Mouse (Mus musculus) midbrain, embryonic 16.5 days (tissue): Measurements from ENCODE around the gene Terb1. TPM values are rescaled to one million over a fixed set of nuclear protein-coding genes. Genes with fewer than 3 reads are reported as not detected.

Source experiments
- ATAC-seq: fragments of 200-750 bp; cut with Nextera tagmentation; 2 replicates; pipeline ENCODE4 v1.8.0; 2017; ENCODE audit warnings: moderate TSS enrichment
- H3K27ac ChIP-seq: fragments of 300-500 bp; sonication (generic); 2 replicates; pipeline ENCODE4 v1.5.1; 2014; ENCODE audit warnings: mild to moderate bottlenecking, low read length, mixed read lengths
- H3K27me3 ChIP-seq: fragments of 300-500 bp; sonication (generic); 2 replicates; pipeline ENCODE4 v1.6.1; 2014; ENCODE audit warnings: low read depth, low read length, mixed read lengths; ENCODE audit not compliant: control insufficient read depth, insufficient read depth
- H3K36me3 ChIP-seq: fragments of 300-500 bp; sonication (generic); 2 replicates; pipeline ENCODE4 v1.6.1; 2014; ENCODE audit warnings: mild to moderate bottlenecking, low read length, moderate library complexity, mixed read lengths; ENCODE audit not compliant: control insufficient read depth, insufficient read depth
- H3K4me1 ChIP-seq: fragments of 300-500 bp; sonication (generic); 2 replicates; pipeline ENCODE4 v1.6.1; 2014; ENCODE audit warnings: mild to moderate bottlenecking, low read length, mixed read lengths; ENCODE audit not compliant: control insufficient read depth, insufficient read depth
- H3K4me2 ChIP-seq: fragments of 300-500 bp; sonication (generic); 2 replicates; pipeline ENCODE4 v1.6.1; 2014; ENCODE audit warnings: mild to moderate bottlenecking, low read length, mixed read lengths
- H3K4me3 ChIP-seq: fragments of 300-500 bp; sonication (generic); 2 replicates; pipeline ENCODE4 v1.5.1; 2014; ENCODE audit warnings: low read depth, mild to moderate bottlenecking, low read length, moderate library complexity, mixed read lengths
- H3K9ac ChIP-seq: fragments of 300-500 bp; sonication (generic); 2 replicates; pipeline ENCODE4 v1.6.1; 2014; ENCODE audit warnings: low read depth, low read length, mixed read lengths
- H3K9me3 ChIP-seq: fragments of 300-500 bp; sonication (generic); replicated peaks from 2 replicates; pipeline ENCODE4 v1.6.1; 2014; ENCODE audit warnings: mild to moderate bottlenecking, low read length, mixed read lengths; ENCODE audit not compliant: control insufficient read depth, poor library complexity, severe bottlenecking
- WGBS: fragments of 180-500 bp; shearing (Covaris S2); extraction: QIAGEN DNeasy Blood & Tissue Kit; methylation state at CpG from one replicate; pipeline ENCODE4 v1.1.7; 2014; 5-methylcytosine and 5-hydroxymethylcytosine counted together
- polyA plus RNA-seq: library from polyadenylated mRNA; unstranded; fragments of >200 nt; fragmentation: Nextera tagmentation; extraction: Ambion mirVana; gene quantifications from 2 replicates; pipeline ENCODE4 v1.2.1, GENCODE M21; 2015

The Terb1 gene
- polyA plus RNA-seq, 1 experiment from 2014 or later = 0.70 TPM

DNA sequence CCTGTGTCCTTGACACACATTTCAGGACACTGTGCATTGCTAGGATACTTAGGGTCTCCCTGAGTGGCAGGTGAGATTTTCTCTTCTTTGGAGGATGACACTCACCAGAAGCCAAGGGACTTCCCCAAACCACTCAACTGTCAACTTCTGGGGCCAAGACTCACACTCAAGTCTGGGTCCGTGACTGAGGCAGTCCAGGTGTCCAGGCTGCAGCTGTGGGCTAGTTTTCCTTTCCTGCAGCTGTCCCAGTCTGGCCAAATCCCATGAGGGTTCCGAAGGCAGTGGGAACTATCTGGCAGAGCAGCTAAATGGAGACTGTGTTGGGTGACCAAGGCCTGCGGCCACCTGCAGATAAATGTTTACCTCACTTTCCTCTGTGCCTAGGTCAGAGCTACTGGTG, 97.7 kb downstream of the Terb1 start:
- 89% methylated on average over 3 of the region's 3 CpGs for WGBS
- Histone ChIP-seq H3K9ac (no peak overlapping the region), H3K27ac (no peak overlapping the region), H3K4me1 (no peaks in the 10 kb centered on the region), H3K9me3 (no peaks in the 10 kb centered on the region), H3K4me3 (no peak overlapping the region), H3K4me2 (no peak overlapping the region), H3K27me3 (no peaks in the 10 kb centered on the region), H3K36me3 (0 out of 2 replicates have a peak, but pooled peaks cover under 1% of the 10 kb centered on the region)
- no peak for ATAC-seq

DNA sequence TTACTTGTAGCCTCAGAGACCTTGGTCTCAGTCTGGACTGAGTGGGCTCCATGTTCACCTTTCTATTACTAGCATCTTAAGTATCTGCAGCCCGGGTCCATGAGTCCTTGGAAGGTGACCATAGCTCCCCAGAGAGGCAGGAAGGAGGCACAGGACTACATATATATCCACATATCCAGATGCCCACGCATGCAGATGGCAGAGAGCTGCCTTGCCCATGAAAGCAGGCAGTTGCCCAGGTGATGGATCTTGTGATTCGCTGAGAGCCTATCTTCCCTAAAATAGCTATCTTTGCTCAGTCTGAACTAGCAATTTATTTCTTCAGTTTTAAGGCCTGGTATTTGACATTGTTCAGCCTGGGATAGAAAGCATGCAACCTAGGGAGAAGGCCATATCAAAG, 98.2 kb downstream of the Terb1 start:
- no peak overlapping the region for H3K27ac ChIP-seq
- H3K36me3 ChIP-seq = no peaks in the 10 kb centered on the region
- H3K27me3 ChIP-seq = no peaks in the 10 kb centered on the region
- no peak for ATAC-seq
- H3K4me1 ChIP-seq = no peaks in the 10 kb centered on the region
- no peaks in the 10 kb centered on the region for H3K9me3 ChIP-seq
- H3K9ac ChIP-seq = no peak overlapping the region
- no peak overlapping the region for H3K4me2 ChIP-seq
- WGBS = 91% methylated on average over 3 of the region's 3 CpGs
- no peak overlapping the region for H3K4me3 ChIP-seq

- H3K36me3 ChIP-seq = no peaks in the 10 kb centered on the region
- 38% methylated on average over 7 of the region's 7 CpGs for WGBS
- no peak overlapping the region for H3K9ac ChIP-seq
- H3K4me1 ChIP-seq = no peaks in the 10 kb centered on the region
- no peak overlapping the region for H3K27ac ChIP-seq
- no peak overlapping the region for H3K4me2 ChIP-seq
- no peaks in the 10 kb centered on the region for H3K27me3 ChIP-seq
- H3K4me3 ChIP-seq = no peak overlapping the region
- no peaks in the 10 kb centered on the region for H3K9me3 ChIP-seq
- no peak for ATAC-seq
These were observed 99.0 kb downstream of the Terb1 start for GRCm38 (mm10) chr8:104410628-104411273.

GRCm38 (mm10) chr8:104408328-104409110, 101.2 kb downstream of the Terb1 start:
- WGBS = 85% methylated on average over 7 of the region's 7 CpGs
- H3K27ac ChIP-seq = no peak overlapping the region

GRCm38 (mm10) chr8:104406340-104407128, 103.2 kb downstream of the Terb1 start:
- Histone ChIP-seq H3K4me2 (no peak overlapping the region), H3K27ac (no peak overlapping the region), H3K9me3 (no peaks in the 10 kb centered on the region), H3K36me3 (no peaks in the 10 kb centered on the region), H3K27me3 (no peaks in the 10 kb centered on the region), H3K4me3 (no peak overlapping the region), H3K4me1 (no peaks in the 10 kb centered on the region), H3K9ac (no peak overlapping the region)
- 81% methylated on average over 6 of the region's 6 CpGs for WGBS
- no peak for ATAC-seq

More at GRCm38 (mm10) chr8:104408328-104409110, 101.2 kb downstream of the Terb1 start:
- Histone ChIP-seq H3K27me3 (no peaks in the 10 kb centered on the region), H3K4me3 (no peak overlapping the region), H3K9ac (no peak overlapping the region), H3K4me2 (no peak overlapping the region), H3K36me3 (no peaks in the 10 kb centered on the region), H3K9me3 (no peaks in the 10 kb centered on the region), H3K4me1 (no peaks in the 10 kb centered on the region)
- no peak for ATAC-seq

DNA sequence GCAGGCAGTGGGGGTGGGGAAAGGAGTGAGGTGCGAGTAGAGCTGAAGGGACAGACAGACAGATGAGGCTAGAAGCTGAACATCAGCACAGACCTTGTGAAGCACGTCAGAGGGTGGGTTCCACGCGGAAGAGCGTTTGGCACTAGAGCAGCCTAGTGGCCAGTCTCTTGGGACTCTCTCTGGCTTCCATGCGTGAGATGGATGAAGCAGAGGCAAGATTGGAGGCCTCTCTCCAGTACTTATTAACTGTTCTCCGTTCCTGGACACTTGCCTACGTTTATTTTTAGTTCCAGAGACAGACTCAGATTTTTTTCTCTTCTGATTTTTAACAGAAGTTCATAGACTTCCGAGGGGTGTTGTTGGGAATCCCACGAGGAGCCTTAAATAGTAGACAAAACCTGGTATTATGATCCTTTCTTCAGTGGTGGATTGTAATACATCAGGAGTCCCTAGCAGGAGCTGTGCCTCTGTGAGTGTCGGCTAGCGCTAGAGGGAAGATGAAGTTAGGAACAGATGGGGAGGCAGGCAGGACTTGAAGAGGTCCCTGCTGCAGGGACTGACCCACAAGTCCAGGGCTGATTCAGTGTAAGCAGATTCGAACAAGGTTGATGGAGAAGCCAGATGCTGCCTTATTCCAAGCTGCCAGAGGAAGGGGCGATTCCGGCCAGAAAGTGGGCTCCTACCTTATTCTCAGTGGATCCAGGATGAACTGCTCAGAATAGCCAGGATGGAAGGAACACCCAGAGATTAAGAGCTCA, 104.1 kb downstream of the Terb1 start:
- no peak overlapping the region for H3K9ac ChIP-seq
- H3K27ac ChIP-seq = no peak overlapping the region
- no peaks in the 10 kb centered on the region for H3K9me3 ChIP-seq
- H3K36me3 ChIP-seq = no peaks in the 10 kb centered on the region
- no peak for ATAC-seq
- no peaks in the 10 kb centered on the region for H3K4me1 ChIP-seq
- no peak overlapping the region for H3K4me3 ChIP-seq
- WGBS = 76% methylated on average over 15 of the region's 15 CpGs
- no peaks in the 10 kb centered on the region for H3K27me3 ChIP-seq
- no peak overlapping the region for H3K4me2 ChIP-seq

DNA sequence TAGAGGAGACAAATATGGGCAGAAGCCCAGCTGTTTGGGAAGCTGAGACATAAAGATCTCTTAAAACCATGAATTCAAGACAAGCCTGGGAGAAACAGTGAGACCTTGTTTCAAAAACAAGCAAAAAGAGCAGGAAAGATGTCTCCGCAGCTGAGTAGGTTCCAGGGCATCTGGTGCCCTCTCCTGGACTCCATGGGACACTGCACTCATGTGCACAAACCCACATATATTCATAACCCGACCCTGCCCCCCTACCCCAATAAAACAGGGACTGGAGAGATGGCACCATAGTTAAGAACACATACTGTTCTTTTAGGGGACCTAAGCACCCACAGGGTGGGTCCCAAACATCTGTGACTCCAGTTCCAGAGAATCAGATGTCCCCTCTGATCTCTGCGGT, 106.1 kb downstream of the Terb1 start:
- Histone ChIP-seq H3K27ac (no peak overlapping the region), H3K4me2 (no peak overlapping the region), H3K36me3 (no peaks in the 10 kb centered on the region), H3K4me3 (no peak overlapping the region), H3K27me3 (no peaks in the 10 kb centered on the region), H3K9me3 (no peaks in the 10 kb centered on the region), H3K4me1 (no peaks in the 10 kb centered on the region), H3K9ac (no peak overlapping the region)
- 74% methylated on average over 3 of the region's 3 CpGs for WGBS
- no peak for ATAC-seq
